Mouse (Mus musculus): ENCODE measurements around the gene Smim23.
A peak's percentile ranks its signal among the peaks of the same experiment; 100 is the strongest.

Gene Smim23

GRCm38 (mm10) chr11:32780747-32781536, 43.5 kb downstream of the Smim23 start:
- no peak for DNase-seq

DNA sequence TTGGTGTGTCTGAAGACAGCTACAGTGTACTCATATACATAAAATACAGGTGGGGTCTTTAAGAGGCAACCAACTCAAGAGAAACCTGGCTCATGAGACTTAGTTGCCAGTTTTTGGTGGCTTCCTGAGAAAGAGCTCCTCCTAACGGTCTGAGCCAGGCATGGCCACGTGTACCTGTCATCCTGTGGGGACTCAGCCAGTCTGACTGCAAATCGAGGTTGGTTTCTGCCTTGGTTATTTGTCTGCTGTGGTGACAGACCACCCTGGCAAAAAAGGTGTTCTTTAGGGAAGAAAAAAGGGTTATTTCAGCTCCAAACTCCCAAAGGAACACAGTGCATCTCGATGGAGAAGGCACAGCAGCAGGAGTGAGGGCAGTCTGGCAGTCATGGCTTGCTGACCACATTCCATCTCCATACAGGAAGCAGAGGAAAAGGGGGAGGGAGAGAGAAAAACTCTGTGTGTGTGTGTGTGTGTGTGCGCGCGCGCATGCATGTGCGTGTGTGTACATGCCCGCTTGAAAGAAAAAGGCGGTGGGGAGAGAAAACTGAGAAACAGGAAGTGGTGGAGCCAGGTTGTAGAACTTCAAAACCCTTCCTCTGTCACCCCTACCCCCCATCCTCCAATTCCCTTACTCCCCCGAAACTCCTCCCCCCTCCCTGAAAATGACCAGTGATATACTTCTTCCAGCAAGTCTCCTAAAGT, 55.6 kb downstream of the Smim23 start:
- DNase-seq: peak; percentile 7 to 20

All from thymus, postnatal 36 days (tissue).